Mouse (Mus musculus) testis, adult 2 months (tissue): ENCODE results near the gene Pgap3. TPM values are rescaled to one million over a fixed set of nuclear protein-coding genes. Genes with fewer than 3 reads are reported as not detected.

ENCODE experiments used
- H3K27ac ChIP-seq: fragments of 200-500 bp; 2 replicates; pipeline ENCODE4 v1.5.1; 2012; ENCODE audit warnings: low read depth, low read length; ENCODE audit not compliant: control insufficient read depth, insufficient read depth
- H3K27me3 ChIP-seq: fragments of 200-500 bp; 2 replicates; pipeline ENCODE4 v1.6.1; 2012; ENCODE audit warnings: mild to moderate bottlenecking, low read length, moderate library complexity; ENCODE audit not compliant: control insufficient read depth, insufficient read depth
- H3K36me3 ChIP-seq: fragments of 200-500 bp; 2 replicates; pipeline ENCODE4 v1.6.1; 2012; ENCODE audit warnings: mild to moderate bottlenecking, low read length; ENCODE audit not compliant: control insufficient read depth, insufficient read depth
- H3K4me1 ChIP-seq: fragments of 200-500 bp; 2 replicates; pipeline ENCODE4 v1.6.1; 2012; ENCODE audit warnings: low read length; ENCODE audit not compliant: control insufficient read depth, insufficient read depth
- H3K4me3 ChIP-seq: fragments of 200-500 bp; 2 replicates; pipeline ENCODE4 v1.5.1; 2012; ENCODE audit warnings: low read depth, mild to moderate bottlenecking, low read length, moderate library complexity, mixed read lengths; ENCODE audit not compliant: control insufficient read depth
- CTCF ChIP-seq: fragments of 200-500 bp; IDR thresholded peaks from 2 replicates; pipeline ENCODE4 v1.5.1; 2012; ENCODE audit warnings: low read depth, mild to moderate bottlenecking, inconsistent platforms, low read length, moderate library complexity; ENCODE audit not compliant: control insufficient read depth, insufficient read depth, insufficient replicate concordance
- POLR2A ChIP-seq: fragments of 200-500 bp; IDR thresholded peaks from 2 replicates; pipeline ENCODE4 v1.6.1; 2012; ENCODE audit warnings: low read depth, mild to moderate bottlenecking, inconsistent platforms, low read length, moderate library complexity; ENCODE audit not compliant: control insufficient read depth
- polyA plus RNA-seq: library from polyadenylated mRNA; depleted of rRNA; stranded (reverse); fragments of >200 nt; gene quantifications from 2 replicates; pipeline ENCODE4 v1.2.3, GENCODE M21; 2012

Pgap3 gene
- polyA plus RNA-seq, 1 experiment: 4.9 TPM

- Histone ChIP-seq H3K4me3 (no peak overlapping the region), H3K27ac (no peak overlapping the region)
- TF ChIP-seq POLR2A (no peak), CTCF (no peak)
Observed at GRCm38 (mm10) chr11:98370588-98370987, 29.7 kb downstream of the Pgap3 start.

GRCm38 (mm10) chr11:98369337-98369736, 31.0 kb downstream of the Pgap3 start:
- Histone ChIP-seq H3K4me1 (peaks cover 6% of the 10 kb centered on the region), H3K27me3 (no peaks in the 10 kb centered on the region), H3K4me3 (no peak overlapping the region), H3K27ac (no peak overlapping the region), H3K36me3 (no peaks in the 10 kb centered on the region; the same call in 1 of the 2 replicates)
- TF ChIP-seq CTCF (no peak), POLR2A (no peak)

More at GRCm38 (mm10) chr11:98370588-98370987, 29.7 kb downstream of the Pgap3 start:
- H3K27me3 ChIP-seq: no peaks in the 10 kb centered on the region
- H3K4me1 ChIP-seq: peaks cover 6% of the 10 kb centered on the region
- H3K36me3 ChIP-seq: no peaks in the 10 kb centered on the region; the same call in 1 of the 2 replicates

- no peak overlapping the region for H3K27ac ChIP-seq
- no peaks in the 10 kb centered on the region for H3K36me3 ChIP-seq
- H3K4me1 ChIP-seq: peaks cover 6% of the 10 kb centered on the region
- H3K4me3 ChIP-seq: no peak overlapping the region
- H3K27me3 ChIP-seq: no peaks in the 10 kb centered on the region
- TF ChIP-seq POLR2A (no peak), CTCF (no peak)
Observed at GRCm38 (mm10) chr11:98367863-98368186, 32.5 kb downstream of the Pgap3 start.

GRCm38 (mm10) chr11:98367171-98367862, 33.0 kb downstream of the Pgap3 start:
- Histone ChIP-seq H3K4me1 (peaks cover 6% of the 10 kb centered on the region), H3K4me3 (no peak overlapping the region), H3K36me3 (no peaks in the 10 kb centered on the region), H3K27me3 (no peaks in the 10 kb centered on the region), H3K27ac (no peak overlapping the region)
- TF ChIP-seq CTCF (no peak), POLR2A (no peak)

GRCm38 (mm10) chr11:98366290-98366689, 34.0 kb downstream of the Pgap3 start:
- peaks cover 6% of the 10 kb centered on the region for H3K4me1 ChIP-seq
- TF ChIP-seq CTCF (no peak), POLR2A (no peak)
- H3K27ac ChIP-seq: no peak overlapping the region

GRCm38 (mm10) chr11:98364410-98364809, 35.9 kb downstream of the Pgap3 start:
- TF ChIP-seq POLR2A (no peak), CTCF (no peak)
- H3K4me1 ChIP-seq: no peaks in the 10 kb centered on the region; the same call in 1 of the 2 replicates
- no peak overlapping the region for H3K4me3 ChIP-seq
- H3K36me3 ChIP-seq: no peaks in the 10 kb centered on the region
- no peak overlapping the region for H3K27ac ChIP-seq
- H3K27me3 ChIP-seq: no peaks in the 10 kb centered on the region

More at GRCm38 (mm10) chr11:98366290-98366689, 34.0 kb downstream of the Pgap3 start:
- Histone ChIP-seq H3K4me3 (no peak overlapping the region), H3K27me3 (no peaks in the 10 kb centered on the region), H3K36me3 (no peaks in the 10 kb centered on the region)

GRCm38 (mm10) chr11:98363817-98364216, 36.5 kb downstream of the Pgap3 start:
- H3K27ac ChIP-seq: no peak overlapping the region
- peaks cover 5% of the 10 kb centered on the region for H3K4me1 ChIP-seq
- H3K4me3 ChIP-seq: no peak overlapping the region
- H3K36me3 ChIP-seq: no peaks in the 10 kb centered on the region
- TF ChIP-seq CTCF (no peak), POLR2A (no peak)
- H3K27me3 ChIP-seq: no peaks in the 10 kb centered on the region

GRCm38 (mm10) chr11:98360866-98361521, 39.3 kb downstream of the Pgap3 start:
- peaks cover 9% of the 10 kb centered on the region for H3K4me1 ChIP-seq

More at GRCm38 (mm10) chr11:98360866-98361521, 39.3 kb downstream of the Pgap3 start:
- Histone ChIP-seq H3K27me3 (no peaks in the 10 kb centered on the region), H3K36me3 (no peaks in the 10 kb centered on the region), H3K27ac (no peak overlapping the region), H3K4me3 (no peak overlapping the region)
- TF ChIP-seq POLR2A: no peak
- TF ChIP-seq CTCF: no peak
